22 mouse cellular contexts compared by ENCODE assay signal in the genomic region with DNA sequence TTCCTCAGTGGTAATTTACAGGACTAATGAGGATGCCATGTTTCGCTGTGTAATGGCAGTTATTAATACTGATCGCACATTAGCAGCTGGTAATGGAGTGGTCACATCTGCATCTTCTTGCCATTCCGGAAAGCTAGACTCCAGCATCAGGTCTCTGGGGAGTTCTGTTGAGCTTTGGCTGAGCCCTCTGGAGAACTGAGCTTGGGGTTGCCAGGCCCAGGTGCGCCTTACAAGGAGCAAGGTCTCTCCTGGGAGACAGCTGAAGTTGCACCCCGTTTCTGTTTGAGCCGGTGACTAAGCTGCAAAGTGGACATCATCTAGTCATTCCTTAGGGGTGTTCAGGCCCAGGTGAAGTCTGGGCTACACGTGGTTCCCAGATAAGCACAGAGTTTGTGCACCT.
DNase-seq lines count a peak whose midpoint lies in the region; ATAC-seq and TF ChIP-seq lines count a peak whose summit lies in the region.
"Had no signal": no experiment of that assay in that cellular context is flagged by ENCODE, and none has a peak within 500 bp of the region (broad histone marks: within the 10 kb centered on the region; RNA-seq: fewer than 3 reads in every experiment).

No protein-coding gene starts in this region.

- H3K4me2 ChIP-seq in liver, embryonic 11.5 days = no peak overlapping the region
- H3K4me2 ChIP-seq in liver, embryonic 12.5 days = no peak overlapping the region
- peak overlapping the region; percentile 32 for H3K4me2 ChIP-seq in CH12.LX (ENCODE audit: insufficient read depth, low read depth, poor library complexity, severe bottlenecking)
- H3K4me2 ChIP-seq: embryonic facial prominence, embryonic 12.5 days; forebrain, embryonic 12.5 days had no signal

- TF ChIP-seq POLR2A in CH12.LX (IDR thresholded peaks at IDR 0.05; ENCODE audit: low read depth, low read length) = no peak

- no peak overlapping the region for H3K27ac ChIP-seq in liver, embryonic 11.5 days (ENCODE audit: low read depth, low read length)
- no peak overlapping the region for H3K27ac ChIP-seq in liver, embryonic 12.5 days
- no peak overlapping the region for H3K27ac ChIP-seq in CH12.LX (ENCODE audit: insufficient read depth, low read depth)
- H3K27ac ChIP-seq: embryonic facial prominence, embryonic 10.5 days; embryonic facial prominence, embryonic 12.5 days; forebrain, embryonic 12.5 days had no signal

- peak; percentile 76 for DNase-seq in heart, adult 11 months
- DNase-seq in heart, postnatal 25 days (ENCODE audit: low spot score) = no peak
- peak; percentile 2 for DNase-seq in liver, embryonic 11.5 days (ENCODE audit: low spot score)
- DNase-seq in CH12.LX (ENCODE audit: extremely low read depth) = peak; percentile 52
- no peak for DNase-seq in layer of hippocampus, postnatal 36 days
- DNase-seq: adrenal gland, adult 8-10 months; adrenal gland, postnatal 14 days; adrenal gland, postnatal 36 days; cerebellum, adult 11-12 months; cerebellum, adult 2 months; cerebellum, adult 9-10 months; cerebellum, postnatal 10 days; cerebellum, postnatal 25 days had no signal

- no peaks in the 10 kb centered on the region for H3K27me3 ChIP-seq in liver, embryonic 11.5 days (replicated peaks; ENCODE audit: control insufficient read depth, insufficient read depth, low read length)
- no peaks in the 10 kb centered on the region for H3K27me3 ChIP-seq in liver, embryonic 12.5 days (replicated peaks)
- no peaks in the 10 kb centered on the region for H3K27me3 ChIP-seq in CH12.LX (replicated peaks)
- H3K27me3 ChIP-seq: embryonic facial prominence, embryonic 12.5 days; forebrain, embryonic 12.5 days had no signal

- H3K9ac ChIP-seq in liver, embryonic 11.5 days (ENCODE audit: low read depth, low read length) = no peak overlapping the region
- H3K9ac ChIP-seq in liver, embryonic 12.5 days = no peak overlapping the region
- H3K9ac ChIP-seq in CH12.LX (ENCODE audit: insufficient read depth, low read depth) = no peak overlapping the region
- H3K9ac ChIP-seq: embryonic facial prominence, embryonic 12.5 days; forebrain, embryonic 12.5 days had no signal

- intact Hi-C loops in heart, postnatal 25 days (cut with DNase I) = no loop called here

- H3K4me3 ChIP-seq in liver, embryonic 11.5 days (ENCODE audit: low read depth, low read length) = no peak overlapping the region
- no peak overlapping the region for H3K4me3 ChIP-seq in liver, embryonic 12.5 days
- no peak overlapping the region for H3K4me3 ChIP-seq in CH12.LX (replicated peaks in 1 of 3; ENCODE audit: low read depth in 2 of 3, low read length in 2 of 3, poor library complexity in 1 of 3)
- H3K4me3 ChIP-seq: embryonic facial prominence, embryonic 10.5 days; embryonic facial prominence, embryonic 12.5 days; forebrain, embryonic 12.5 days had no signal

- ATAC-seq in liver, embryonic 11.5 days (replicated peaks; ENCODE audit: low FRiP score) = no peak
- no peak for ATAC-seq in liver, embryonic 12.5 days
- ATAC-seq: activated CD4-positive, CD25-positive, alpha-beta regulatory T cell, adult 4 months; forebrain, embryonic 14.5 days; forebrain, embryonic 16.5 days; Patski had no signal

- in situ Hi-C loops in CH12.LX (cut with MboI; ENCODE audit: low pct_ligation_motif_present, low pct_unique_long_range_greater_than_20kb, low sequenced_read_pairs) = no loop called here

- no peak for TF ChIP-seq RAD21 in CH12.LX (IDR thresholded peaks at IDR 0.05; ENCODE audit: low read depth, low read length)

- no peak for TF ChIP-seq CTCF in CH12.LX (conservative IDR thresholded peaks at IDR 0.05 in 1 of 2, IDR thresholded peaks at IDR 0.05 in 1 of 2; ENCODE audit: low read depth in 2 of 2, low read length in 2 of 2)

- TF ChIP-seq EP300 in CH12.LX (IDR thresholded peaks at IDR 0.05; ENCODE audit: low read length) = no peak

- no peaks in the 10 kb centered on the region for H3K79me2 ChIP-seq in CH12.LX (replicated peaks; ENCODE audit: control insufficient read depth, extremely low read depth, insufficient read depth, poor library complexity, severe bottlenecking)

- 86% methylated on average over 7 of the region's 7 CpGs for WGBS in liver, embryonic 11.5 days
- WGBS in liver, embryonic 12.5 days (ENCODE audit: insufficient replicate concordance) = 69% methylated on average over 7 of the region's 7 CpGs

- dilution Hi-C loops in CH12.LX (cut with MboI; ENCODE audit: extremely low pct_ligation_motif_present, extremely low pct_unique_long_range_greater_than_20kb, low sequenced_read_pairs) = no loop called here

- H3K36me3 ChIP-seq in liver, embryonic 11.5 days (ENCODE audit: control insufficient read depth, insufficient read depth, low read length) = no peaks in the 10 kb centered on the region
- no peaks in the 10 kb centered on the region for H3K36me3 ChIP-seq in liver, embryonic 12.5 days
- H3K36me3 ChIP-seq in CH12.LX (replicated peaks in 1 of 2; ENCODE audit: control insufficient read depth in 1 of 2, insufficient read depth in 1 of 2, low read length in 1 of 2) = no peaks in the 10 kb centered on the region
- H3K36me3 ChIP-seq: embryonic facial prominence, embryonic 10.5 days; embryonic facial prominence, embryonic 12.5 days; forebrain, embryonic 12.5 days; G1E had no signal

- no peaks in the 10 kb centered on the region for H3K4me1 ChIP-seq in liver, embryonic 11.5 days (replicated peaks; ENCODE audit: control insufficient read depth, insufficient read depth, low read length)
- no peaks in the 10 kb centered on the region for H3K4me1 ChIP-seq in liver, embryonic 12.5 days
- H3K4me1 ChIP-seq in CH12.LX (ENCODE audit: control insufficient read depth in 1 of 2, insufficient read depth in 2 of 2) = peaks cover 4 to 54% of the 10 kb centered on the region in 2 experiments
- H3K4me1 ChIP-seq: embryonic facial prominence, embryonic 12.5 days had no signal

- H3K9me3 ChIP-seq in liver, embryonic 11.5 days (ENCODE audit: control insufficient read depth, low read length) = no peaks in the 10 kb centered on the region
- no peaks in the 10 kb centered on the region for H3K9me3 ChIP-seq in liver, embryonic 12.5 days (replicated peaks)
- H3K9me3 ChIP-seq in CH12.LX (replicated peaks; ENCODE audit: low read length) = no peaks in the 10 kb centered on the region
- H3K9me3 ChIP-seq: embryonic facial prominence, embryonic 10.5 days; embryonic facial prominence, embryonic 12.5 days; forebrain, embryonic 12.5 days; G1E had no signal

TF ChIP-seq in CH12.LX, 34 proteins besides CTCF, POLR2A, EP300 and RAD21:
- no peak for TF ChIP-seq BHLHE40 (IDR thresholded peaks at IDR 0.05; ENCODE audit: low read depth, low read length)
- peak; percentile 31; the same call in 1 of the 2 replicates for TF ChIP-seq MAX (IDR thresholded peaks at IDR 0.05; ENCODE audit: low read length)

Comparison
In these comparisons a context has a peak if more than half of its experiments do, and no peak if none do; other contexts are left out.
1. DNase-seq: peak in heart, adult 11 months (single experiment), liver, embryonic 11.5 days (single experiment) and CH12.LX (single experiment); none in heart, postnatal 25 days (single experiment) and layer of hippocampus, postnatal 36 days (0 of 2).